Mouse (Mus musculus) lung, adult 10 weeks (tissue): Measurements from ENCODE around the gene Hus1. TPM values are rescaled to one million over a fixed set of nuclear protein-coding genes. Genes with fewer than 3 reads are reported as not detected.

Experiments
- polyA plus RNA-seq: library from polyadenylated mRNA; stranded (reverse); fragments of 350-450 nt; fragmentation: Illumina TruSeq; extraction: RNeasy Lipid Tissue Mini Kit (QIAGEN cat#74804); gene quantifications from one replicate; pipeline ENCODE4 v1.2.3, GENCODE M21; 2014; ENCODE audit warnings: low read depth, low replicate concordance; ENCODE audit not compliant: insufficient read depth

Hus1 gene
- polyA plus RNA-seq: 4.6 TPM

DNA sequence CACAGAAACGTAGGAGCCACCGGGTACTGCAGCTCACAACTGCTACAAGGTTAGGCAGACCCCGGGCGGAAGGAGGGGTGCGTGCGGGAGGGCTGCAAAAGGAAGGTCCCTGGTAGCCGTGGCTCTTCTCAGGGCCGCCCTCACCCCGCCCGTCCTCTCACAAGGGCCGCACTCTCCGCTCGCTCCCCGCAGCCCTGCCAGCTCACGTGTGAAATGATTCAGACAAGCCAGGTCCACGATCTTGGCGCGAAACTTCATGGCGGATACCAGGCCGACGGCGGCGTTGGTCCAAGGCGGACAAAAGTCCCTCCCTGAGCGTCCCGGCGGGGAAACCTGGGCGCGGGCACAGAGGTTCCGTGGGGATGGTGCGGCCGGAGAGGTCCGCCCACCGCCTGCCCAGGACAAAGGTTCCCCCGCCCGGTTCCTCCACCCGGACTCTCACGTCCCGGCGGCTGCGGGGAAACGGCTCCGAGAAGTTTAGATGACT, at the start of gene Hus1:
TSS of gene Hus1 (minus strand) at position 339 of the 487 bp plus-strand sequence.

DNA sequence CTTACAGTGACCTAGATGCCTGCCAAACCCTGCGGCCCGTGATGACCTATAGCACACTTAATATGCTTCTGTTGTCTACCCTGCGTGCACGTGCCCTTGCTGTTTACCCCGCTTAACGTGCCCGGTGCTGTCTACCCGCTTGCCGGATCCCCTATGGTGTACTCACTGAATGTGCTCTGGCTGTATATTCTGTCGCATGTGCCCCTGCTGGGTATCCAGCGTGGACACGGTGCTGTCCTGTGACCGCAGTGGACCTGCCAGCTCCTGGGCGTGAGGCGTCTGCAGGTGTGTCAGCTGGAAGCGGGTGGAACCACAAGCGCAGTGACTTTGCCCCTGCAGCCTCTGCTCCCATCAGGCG, 37.7 kb upstream of the Hus1 start, which contains the start of gene Sun3:
TSS of gene Sun3 (minus strand) at position 289 of the 358 bp plus-strand sequence.

DNA sequence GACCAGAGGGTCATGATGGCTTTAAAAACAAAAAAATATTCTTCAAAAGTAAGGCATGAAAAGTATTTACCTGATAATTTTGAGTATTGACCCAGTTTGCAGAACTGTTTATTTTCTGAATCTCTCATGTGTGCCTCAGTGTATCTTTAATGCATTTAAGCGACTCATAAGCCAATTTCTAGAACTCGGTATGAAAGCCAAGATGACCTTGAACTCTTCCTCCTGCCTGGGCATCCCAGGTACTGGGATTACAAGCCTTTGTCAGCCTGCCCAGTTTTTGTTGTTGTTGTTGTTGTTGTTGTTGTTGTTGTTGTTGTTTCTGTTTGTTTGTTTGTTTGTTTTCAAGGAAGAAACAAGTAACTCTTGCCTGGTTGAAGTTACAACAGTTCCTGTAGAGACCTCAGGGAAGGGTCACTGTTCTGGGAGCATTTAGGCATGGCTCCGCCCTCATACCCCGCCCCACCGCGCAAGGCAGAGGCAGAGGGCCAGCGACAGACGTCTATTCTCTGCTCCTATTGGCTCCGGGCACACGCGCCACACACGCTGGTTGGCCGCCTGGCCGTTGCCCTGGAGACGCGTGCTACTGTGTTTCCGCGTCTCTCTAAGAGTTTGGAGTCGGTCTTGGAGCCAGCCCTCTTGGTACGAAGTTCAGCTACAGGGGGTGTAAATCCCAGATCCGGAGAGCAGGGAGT, 37.2 kb upstream of the Hus1 start, which contains the start of gene Gm11992:
TSS of gene Gm11992 (plus strand) at position 584 of the 692 bp plus-strand sequence.

DNA sequence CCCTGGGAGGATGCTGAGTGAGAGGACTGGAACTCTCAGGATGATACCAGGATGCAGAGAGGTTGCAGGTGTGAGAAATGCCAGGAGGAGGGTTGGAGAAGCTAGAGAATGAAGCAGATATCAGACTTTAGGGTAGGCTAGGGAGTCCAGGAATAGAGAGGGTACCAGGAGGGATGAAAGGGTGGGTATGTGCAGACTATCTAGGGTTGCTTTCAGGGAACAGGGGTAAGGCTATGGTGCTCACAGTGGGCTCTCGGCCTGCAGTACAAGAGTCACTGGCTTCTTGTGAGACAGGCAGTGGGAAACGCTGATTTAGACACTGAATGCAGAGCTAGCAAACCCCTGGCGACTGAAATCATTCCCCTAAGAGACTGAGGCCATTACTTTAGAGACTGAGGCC, 37.8 kb downstream of the Hus1 start, which contains the start of gene Pkd1l1:
TSS of gene Pkd1l1 (minus strand) at position 101 of the 400 bp plus-strand sequence.

Other genes starting within 250 kb of the Hus1 start
- gene Pkd1l1, start 37.9 kb downstream of the Hus1 start, polyA plus RNA-seq: not detected
- gene Gm11992, start 37.4 kb upstream of the Hus1 start, polyA plus RNA-seq: 2.9 TPM
- not detected for gene Sun3, start 37.8 kb upstream of the Hus1 start, polyA plus RNA-seq
- gene Upp1, start 106.9 kb upstream of the Hus1 start, polyA plus RNA-seq: 14.1 TPM
- 0.03 TPM for gene Abca13, start 180.8 kb upstream of the Hus1 start, polyA plus RNA-seq